Mouse (Mus musculus): ENCODE results near the gene Rapgef4. TPM values are rescaled to one million over a fixed set of nuclear protein-coding genes. Genes with fewer than 3 reads are reported as not detected.

Rapgef4 gene
- polyA plus RNA-seq, 1 experiment from 2014 or later: 12.5 TPM

- Histone ChIP-seq H3K27me3 (no peaks in the 10 kb centered on the region), H3K36me3 (no peaks in the 10 kb centered on the region), H3K4me2 (replicated peaks) (no peak overlapping the region), H3K9me3 (no peaks in the 10 kb centered on the region), H3K4me1 (replicated peaks) (peaks cover 3% of the 10 kb centered on the region; the same call in 1 of the 2 replicates), H3K27ac (no peak overlapping the region), H3K9ac (replicated peaks) (no peak overlapping the region), H3K4me3 (replicated peaks) (no peak overlapping the region)
- WGBS: 86% methylated on average over 7 of the region's 7 CpGs
- no peak for ATAC-seq
Measured at GRCm38 (mm10) chr2:72116103-72116502, 135.1 kb downstream of the Rapgef4 start.

GRCm38 (mm10) chr2:72116698-72117097 is 135.7 kb downstream of the Rapgef4 start:
- ATAC-seq: no peak
- WGBS: 91% methylated on average over 5 of the region's 5 CpGs
- H3K27ac ChIP-seq: no peak overlapping the region

DNA sequence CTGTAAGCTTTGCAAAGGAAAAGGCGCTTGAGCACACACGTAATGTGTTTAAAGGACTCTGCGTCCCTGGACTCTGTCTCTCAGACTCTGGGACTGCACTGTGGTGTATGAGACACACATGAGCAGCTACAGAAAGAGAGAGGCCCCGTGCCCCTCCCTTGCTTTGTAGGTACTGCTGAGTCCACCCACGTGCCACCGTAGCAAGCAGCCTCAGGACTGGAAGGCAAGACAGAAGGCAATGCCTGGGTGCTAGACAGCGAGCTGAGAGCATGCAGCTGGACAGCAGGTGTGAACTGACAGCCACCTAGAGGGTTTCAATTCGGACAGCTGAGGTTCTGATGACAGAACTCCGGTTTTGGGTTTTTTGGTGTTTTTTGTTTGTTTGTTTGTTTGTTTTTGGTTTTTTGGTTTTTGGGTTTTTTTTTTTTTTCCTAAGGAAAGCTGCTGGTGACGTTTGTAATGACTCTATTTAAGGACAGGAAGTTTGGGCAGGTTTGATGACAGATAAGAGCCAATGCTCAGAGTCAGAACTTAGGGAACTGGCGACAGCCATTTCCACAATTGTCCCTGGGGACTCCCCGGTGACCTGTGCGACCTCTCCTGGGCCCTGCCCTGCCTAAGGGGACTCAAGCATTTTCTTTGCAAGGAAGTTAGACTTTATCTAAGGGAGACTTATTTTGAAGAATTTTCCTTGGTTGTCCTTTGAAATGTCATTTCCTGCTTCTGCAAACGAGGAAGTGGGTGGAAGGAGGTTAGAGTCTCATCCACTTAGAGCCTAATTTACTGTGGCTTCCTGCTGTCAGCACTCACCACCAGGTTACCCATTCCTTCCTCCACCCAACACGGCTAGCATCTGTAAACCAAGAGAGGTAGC is 136.3 kb downstream of the Rapgef4 start:
- Histone ChIP-seq H3K27me3 (no peaks in the 10 kb centered on the region), H3K4me2 (replicated peaks) (no peak overlapping the region), H3K9ac (replicated peaks) (no peak overlapping the region), H3K36me3 (no peaks in the 10 kb centered on the region), H3K4me3 (replicated peaks) (no peak overlapping the region), H3K4me1 (replicated peaks) (peaks cover 8% of the 10 kb centered on the region; the same call in 1 of the 2 replicates), H3K27ac (no peak overlapping the region; the same call in 1 of the 2 replicates), H3K9me3 (no peaks in the 10 kb centered on the region)
- 71% methylated on average over 15 of the region's 15 CpGs for WGBS
- ATAC-seq: no peak

More at GRCm38 (mm10) chr2:72116698-72117097, 135.7 kb downstream of the Rapgef4 start:
- no peaks in the 10 kb centered on the region for H3K9me3 ChIP-seq
- peaks cover 5% of the 10 kb centered on the region; the same call in 1 of the 2 replicates for H3K4me1 ChIP-seq (replicated peaks)
- no peak overlapping the region for H3K4me3 ChIP-seq (replicated peaks)
- H3K36me3 ChIP-seq: no peaks in the 10 kb centered on the region
- no peaks in the 10 kb centered on the region for H3K27me3 ChIP-seq
- H3K4me2 ChIP-seq (replicated peaks): no peak overlapping the region
- H3K9ac ChIP-seq (replicated peaks): no peak overlapping the region

GRCm38 (mm10) chr2:72120211-72120610 is 139.2 kb downstream of the Rapgef4 start:
- no peak overlapping the region for H3K9ac ChIP-seq (replicated peaks)
- no peak overlapping the region for H3K4me2 ChIP-seq (replicated peaks)
- no peak for ATAC-seq
- no peak overlapping the region for H3K27ac ChIP-seq
- H3K36me3 ChIP-seq: no peaks in the 10 kb centered on the region
- H3K27me3 ChIP-seq: no peaks in the 10 kb centered on the region
- H3K4me1 ChIP-seq (replicated peaks): 0 out of 2 replicates have a peak, but pooled peaks cover 5% of the 10 kb centered on the region
- no peak overlapping the region for H3K4me3 ChIP-seq (replicated peaks)
- WGBS: 83% methylated on average over 6 of the region's 6 CpGs
- no peaks in the 10 kb centered on the region for H3K9me3 ChIP-seq

DNA sequence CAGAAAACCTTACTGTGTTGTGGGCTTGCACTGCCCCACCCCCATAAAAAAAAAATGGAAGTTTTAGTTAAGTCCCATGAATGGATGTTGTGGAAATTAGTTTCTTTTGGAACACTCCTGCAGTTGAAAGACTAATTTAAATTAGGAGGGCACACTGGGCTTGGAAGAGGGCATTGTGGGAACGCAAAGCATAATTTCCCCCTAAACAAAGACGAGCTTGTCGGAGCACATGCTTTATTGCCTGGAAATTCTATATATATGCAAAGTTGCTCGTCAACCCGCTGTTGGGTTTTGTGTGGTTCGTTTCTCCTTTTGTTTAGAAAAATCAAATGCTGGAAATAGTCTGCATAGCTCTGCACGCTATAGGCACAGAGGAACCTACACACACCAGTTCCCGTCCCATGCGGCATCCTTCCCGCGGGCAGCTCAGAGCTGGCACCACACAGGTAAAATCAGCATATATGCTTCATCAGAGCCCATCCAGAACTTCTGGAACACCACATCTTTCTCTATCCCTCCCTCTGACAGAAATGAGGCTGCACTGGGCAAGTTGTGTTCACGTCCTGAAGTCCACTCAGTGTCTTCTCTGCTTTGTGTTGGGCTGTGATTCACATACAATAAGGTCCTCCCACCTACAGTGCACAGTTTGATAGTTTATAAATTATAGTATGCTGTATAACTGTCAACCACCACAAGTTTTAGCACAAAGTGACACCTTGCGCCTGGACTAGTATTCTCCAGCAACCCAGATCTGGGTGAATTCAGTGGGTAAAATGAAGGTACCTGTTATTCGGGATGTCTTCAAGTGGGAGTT is 141.6 kb downstream of the Rapgef4 start:
- 60% methylated on average over 14 of the region's 14 CpGs for WGBS
- no peaks in the 10 kb centered on the region for H3K9me3 ChIP-seq
- H3K9ac ChIP-seq (replicated peaks): no peak overlapping the region
- H3K4me2 ChIP-seq (replicated peaks): peak overlapping the region; percentile 1; the same call in 1 of the 2 replicates
- H3K27me3 ChIP-seq: no peaks in the 10 kb centered on the region
- no peak overlapping the region for H3K4me3 ChIP-seq (replicated peaks)
- H3K27ac ChIP-seq: no peak overlapping the region
- 0 out of 2 replicates have a peak, but pooled peaks cover 5% of the 10 kb centered on the region for H3K4me1 ChIP-seq (replicated peaks)
- no peaks in the 10 kb centered on the region for H3K36me3 ChIP-seq
- ATAC-seq: no peak

- WGBS: 85% methylated on average over 5 of the region's 5 CpGs
- H3K4me2 ChIP-seq (replicated peaks): no peak overlapping the region
- H3K4me3 ChIP-seq (replicated peaks): no peak overlapping the region
- no peak overlapping the region for H3K9ac ChIP-seq (replicated peaks)
- ATAC-seq: no peak
- 0 out of 2 replicates have a peak, but pooled peaks cover 5% of the 10 kb centered on the region for H3K4me1 ChIP-seq (replicated peaks)
- H3K36me3 ChIP-seq: no peaks in the 10 kb centered on the region
- H3K27me3 ChIP-seq: no peaks in the 10 kb centered on the region
- no peak overlapping the region for H3K27ac ChIP-seq
- no peaks in the 10 kb centered on the region for H3K9me3 ChIP-seq
Measured at GRCm38 (mm10) chr2:72123851-72124250, 142.8 kb downstream of the Rapgef4 start.

DNA sequence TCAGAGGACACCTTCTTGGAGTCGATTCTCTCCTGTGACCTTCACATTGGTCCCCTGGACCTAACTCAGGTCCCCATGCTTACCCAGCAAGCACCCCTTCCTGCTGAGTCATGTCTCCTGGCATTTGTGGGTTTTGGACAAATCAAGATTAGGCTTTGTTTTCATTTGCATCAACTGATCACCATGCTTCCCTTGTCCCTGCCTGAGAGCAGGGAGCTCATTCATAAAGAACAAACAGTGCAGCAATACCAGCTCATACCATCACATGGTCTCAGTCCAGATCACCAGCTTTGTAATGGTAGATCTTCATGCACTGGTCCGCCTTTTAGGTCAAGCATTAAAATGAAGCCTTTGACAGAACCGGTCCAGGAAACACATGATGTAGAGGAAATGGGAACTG is 144.7 kb downstream of the Rapgef4 start:
- H3K27me3 ChIP-seq: no peaks in the 10 kb centered on the region
- H3K27ac ChIP-seq: no peak overlapping the region
- H3K9me3 ChIP-seq: no peaks in the 10 kb centered on the region
- H3K9ac ChIP-seq (replicated peaks): no peak overlapping the region
- no peaks in the 10 kb centered on the region for H3K36me3 ChIP-seq
- ATAC-seq: no peak
- H3K4me3 ChIP-seq (replicated peaks): no peak overlapping the region
- peaks cover 8% of the 10 kb centered on the region; the same call in 1 of the 2 replicates for H3K4me1 ChIP-seq (replicated peaks)
- H3K4me2 ChIP-seq (replicated peaks): no peak overlapping the region
- WGBS: 92% methylated on average over 3 of the region's 3 CpGs

DNA sequence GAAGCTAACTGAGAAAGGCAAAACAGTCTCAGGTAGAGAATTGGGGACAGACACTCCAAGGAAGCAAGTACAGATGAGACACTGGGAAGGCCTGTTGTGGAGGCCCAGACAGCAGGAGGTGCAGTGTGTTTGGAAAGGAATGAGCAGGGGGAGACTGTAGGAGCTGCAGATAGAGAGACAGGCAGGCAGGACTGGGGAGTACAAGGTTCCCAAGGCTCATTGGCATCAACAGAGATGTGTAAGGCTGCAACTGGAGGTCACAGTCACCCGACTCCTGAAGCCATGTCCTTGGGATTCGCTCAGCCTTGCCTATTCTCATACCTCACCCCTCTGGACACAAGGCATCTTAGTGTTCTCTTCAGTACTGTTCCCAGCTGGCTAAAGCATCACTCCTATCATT is 145.4 kb downstream of the Rapgef4 start:
- no peak overlapping the region for H3K4me2 ChIP-seq (replicated peaks)
- H3K9ac ChIP-seq (replicated peaks): no peak overlapping the region
- H3K27ac ChIP-seq: no peak overlapping the region
- no peaks in the 10 kb centered on the region for H3K36me3 ChIP-seq
- no peaks in the 10 kb centered on the region for H3K9me3 ChIP-seq
- 83% methylated on average over 2 of the region's 2 CpGs for WGBS
- no peaks in the 10 kb centered on the region for H3K27me3 ChIP-seq
- no peak for ATAC-seq
- peaks cover 8% of the 10 kb centered on the region; the same call in 1 of the 2 replicates for H3K4me1 ChIP-seq (replicated peaks)
- no peak overlapping the region for H3K4me3 ChIP-seq (replicated peaks)

DNA sequence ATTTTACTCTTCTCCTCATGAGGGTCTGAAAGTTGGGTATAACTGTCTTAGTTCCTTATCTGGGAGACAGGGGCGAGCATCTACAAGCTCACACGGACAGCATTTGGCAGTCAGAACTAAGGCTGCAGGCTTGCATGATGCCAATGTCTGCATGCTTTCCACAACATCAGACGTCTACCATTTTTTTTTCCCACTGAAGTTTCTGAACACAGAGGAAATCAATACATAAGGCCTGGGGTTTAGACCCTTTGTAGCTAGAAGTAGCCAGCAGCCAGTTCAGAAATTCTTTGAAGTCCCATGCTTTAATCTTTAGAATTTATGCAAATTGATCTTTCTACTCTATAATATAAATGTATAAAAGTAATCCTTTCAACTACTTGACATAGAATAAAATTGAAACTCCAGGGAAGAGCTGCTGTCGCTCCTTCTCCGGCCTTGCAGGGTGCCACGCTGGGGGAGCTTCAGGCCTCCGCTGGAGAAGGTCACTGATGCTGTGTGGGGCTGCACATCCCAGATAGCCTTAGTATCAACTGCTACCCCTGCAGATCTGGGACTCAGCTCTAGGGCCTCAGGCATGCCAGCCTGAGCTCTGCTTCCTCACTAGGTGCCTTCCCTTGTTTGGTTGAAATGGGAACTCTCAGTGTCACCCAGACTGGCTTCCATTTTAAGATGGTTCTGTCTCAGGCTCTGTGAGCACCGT is 148.7 kb downstream of the Rapgef4 start:
- no peaks in the 10 kb centered on the region for H3K9me3 ChIP-seq
- 66% methylated on average over 8 of the region's 8 CpGs for WGBS
- H3K4me2 ChIP-seq (replicated peaks): no peak overlapping the region
- H3K27me3 ChIP-seq: no peaks in the 10 kb centered on the region
- peak overlapping the region; percentile 12; the same call in 1 of the 2 replicates for H3K27ac ChIP-seq
- H3K9ac ChIP-seq (replicated peaks): no peak overlapping the region
- peaks cover 3% of the 10 kb centered on the region; the same call in 1 of the 2 replicates for H3K4me1 ChIP-seq (replicated peaks)
- H3K36me3 ChIP-seq: no peaks in the 10 kb centered on the region
- H3K4me3 ChIP-seq (replicated peaks): no peak overlapping the region
- no peak for ATAC-seq

DNA sequence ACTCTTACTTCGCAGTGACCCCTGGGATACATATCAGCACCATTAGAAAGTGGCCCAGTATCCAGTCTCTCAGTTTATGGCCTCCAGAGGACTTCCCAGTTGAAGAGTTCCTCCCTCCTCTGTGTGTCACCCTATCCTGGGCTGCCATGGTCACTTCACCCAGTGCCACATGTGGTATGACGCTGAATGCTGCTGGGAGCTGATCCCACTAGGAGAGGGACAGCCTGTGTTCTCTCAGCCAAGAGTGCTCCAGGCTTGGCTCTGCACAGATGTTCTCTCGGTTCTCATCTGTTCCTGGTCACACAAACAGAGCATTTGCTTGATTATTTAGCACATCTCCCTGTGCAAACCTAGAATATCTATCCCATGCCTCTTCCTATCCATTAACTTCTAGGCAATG is 151.2 kb downstream of the Rapgef4 start:
- WGBS: 93% methylated on average over 3 of the region's 3 CpGs
- H3K4me3 ChIP-seq (replicated peaks): no peak overlapping the region
- no peak overlapping the region for H3K4me2 ChIP-seq (replicated peaks)
- ATAC-seq: no peak
- H3K9ac ChIP-seq (replicated peaks): no peak overlapping the region
- no peaks in the 10 kb centered on the region for H3K36me3 ChIP-seq
- H3K27ac ChIP-seq: no peak overlapping the region
- no peaks in the 10 kb centered on the region for H3K27me3 ChIP-seq
- peaks cover 11% of the 10 kb centered on the region for H3K4me1 ChIP-seq (replicated peaks)
- no peaks in the 10 kb centered on the region for H3K9me3 ChIP-seq

DNA sequence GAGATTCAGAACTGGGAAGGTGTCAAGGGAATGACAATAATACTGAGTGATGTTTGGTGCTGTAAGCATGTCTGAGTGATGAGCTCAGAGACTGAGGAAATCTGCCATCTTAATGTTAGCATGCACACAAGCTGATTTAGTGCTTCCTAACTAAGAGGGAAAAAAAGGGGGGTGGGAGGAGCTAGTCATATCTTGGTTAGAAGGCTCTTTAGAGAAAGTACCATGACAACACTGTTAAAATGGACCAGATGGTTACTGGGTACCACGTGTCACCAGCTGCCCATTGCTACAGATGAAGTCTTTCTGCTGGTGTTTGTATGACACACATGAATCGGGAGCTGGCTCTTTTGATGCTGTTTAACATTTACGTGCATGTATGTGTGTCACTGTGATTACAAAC is 155.0 kb downstream of the Rapgef4 start:
- no peak overlapping the region for H3K9ac ChIP-seq (replicated peaks)
- H3K36me3 ChIP-seq: no peaks in the 10 kb centered on the region
- no peak overlapping the region for H3K4me2 ChIP-seq (replicated peaks)
- no peak overlapping the region for H3K27ac ChIP-seq
- 75% methylated on average over 3 of the region's 3 CpGs for WGBS
- no peak for ATAC-seq
- H3K9me3 ChIP-seq: peaks cover 3% of the 10 kb centered on the region; the same call in 1 of the 2 replicates
- 0 out of 2 replicates have a peak, but pooled peaks cover 2% of the 10 kb centered on the region for H3K27me3 ChIP-seq
- peaks cover 9% of the 10 kb centered on the region for H3K4me1 ChIP-seq (replicated peaks)
- no peak overlapping the region for H3K4me3 ChIP-seq (replicated peaks)
